Mouse (Mus musculus) left cerebral cortex, adult 2 months (tissue): ENCODE measurements around the gene Cdh13. TPM values are rescaled to one million over a fixed set of nuclear protein-coding genes. Genes with fewer than 3 reads are reported as not detected.
"Not testable (repeated sequence)": the region's sequence is repeated elsewhere in the genome, so short reads cannot be mapped to it uniquely, and the experiment has no call there.

Experiments
- DNase-seq, 2 experiments: peaks; one replicate each; pipeline ENCODE4 v3.0.0; 2021 to 2022; ENCODE audit warnings: low spot score in 2 of 2, mixed read lengths in 1 of 2; ENCODE audit errors: extremely low spot score in 1 of 2
- H3K27ac ChIP-seq: fragments of 200-600 bp; 2 replicates; pipeline ENCODE4 v1.8.1; 2022
- H3K4me3 ChIP-seq: fragments of 200-600 bp; 2 replicates; pipeline ENCODE4 v1.8.1; 2022
- CTCF ChIP-seq: fragments of 200-600 bp; IDR thresholded peaks from 2 replicates; pipeline ENCODE4 v1.8.1; 2022; ENCODE audit warnings: antibody characterized with exemption, mild to moderate bottlenecking, moderate library complexity
- intact Hi-C: fragments of 180-260 bp; cut with DNase I; formaldehyde crosslinking; loops from one replicate; pipeline ENCODE4 v1.15.1; 2025
- total RNA-seq, 2 experiments: library from RNA; stranded (reverse); gene quantifications; 2 replicates each; pipeline ENCODE4 v1.2.3; 2021

Gene Cdh13
- total RNA-seq, 2 experiments from 2014 or later = 69.9 to 74.8 TPM

- TF ChIP-seq CTCF = no peak
- H3K4me3 ChIP-seq = no peak overlapping the region
- DNase-seq = no peak
- intact Hi-C loops = no loop called here
- no peak overlapping the region for H3K27ac ChIP-seq
Measured at GRCm38 (mm10) chr8:119284516-119284915, 1001.0 kb downstream of the Cdh13 start.

GRCm38 (mm10) chr8:119284920-119285319, 1001.4 kb downstream of the Cdh13 start:
- TF ChIP-seq CTCF = no peak
- no peak for DNase-seq
- no peak overlapping the region for H3K27ac ChIP-seq
- intact Hi-C loops = no loop called here
- H3K4me3 ChIP-seq = no peak overlapping the region

GRCm38 (mm10) chr8:119295477-119295876, 1011.9 kb downstream of the Cdh13 start:
- Histone ChIP-seq H3K27ac (no peak overlapping the region), H3K4me3 (no peak overlapping the region)
- intact Hi-C loops = loop anchor here (5.0 kb wide), 1 partner anchor 233 kb away; no protein-coding TSS in a partner anchor
- DNase-seq = no peak
- TF ChIP-seq CTCF = no peak; the same call in none of the 2 replicates

DNA sequence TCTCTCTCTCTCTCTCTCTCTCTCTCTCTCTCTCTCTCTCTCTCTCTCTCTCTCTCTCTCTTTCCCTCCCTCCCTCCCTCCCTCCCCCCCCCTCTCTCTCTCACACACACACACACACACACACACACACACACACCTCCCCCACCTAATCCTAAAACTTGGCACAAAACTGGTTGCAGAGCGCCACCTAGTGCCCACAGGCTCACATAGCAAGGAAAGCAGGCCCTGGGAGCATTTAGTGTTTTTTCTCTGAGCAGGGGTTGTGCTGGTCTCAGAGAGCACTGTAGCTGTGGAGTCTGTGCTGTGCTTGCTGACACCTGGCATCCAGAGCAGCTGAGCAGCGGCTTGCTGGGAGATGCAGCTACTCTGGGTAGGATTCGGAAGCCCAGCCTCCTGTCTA, 1014.2 kb downstream of the Cdh13 start:
- TF ChIP-seq CTCF = peak; percentile 56
- peak; percentile 49 to 54 for DNase-seq
- intact Hi-C loops = loop anchor here (2.0 to 5.0 kb wide), 2 partner anchors 73 to 235 kb away; no protein-coding TSS in a partner anchor
- H3K4me3 ChIP-seq, H3K27ac ChIP-seq: not testable (repeated sequence)

GRCm38 (mm10) chr8:119300335-119300734, 1016.8 kb downstream of the Cdh13 start:
- no peak; the same call in 1 of the 2 replicates for TF ChIP-seq CTCF
- no peak overlapping the region for H3K27ac ChIP-seq
- no peak overlapping the region for H3K4me3 ChIP-seq
- intact Hi-C loops = no loop called here
- DNase-seq = no peak

- H3K27ac ChIP-seq = no peak overlapping the region
- H3K4me3 ChIP-seq = no peak overlapping the region
- intact Hi-C loops = no loop called here
- no peak for DNase-seq
- no peak for TF ChIP-seq CTCF
Measured at GRCm38 (mm10) chr8:119304196-119304595, 1020.7 kb downstream of the Cdh13 start.

GRCm38 (mm10) chr8:119311412-119311811, 1027.9 kb downstream of the Cdh13 start:
- TF ChIP-seq CTCF = peak; percentile 63
- H3K4me3 ChIP-seq = no peak overlapping the region
- no peak overlapping the region for H3K27ac ChIP-seq
- DNase-seq = peak in 1 of 2 experiments; percentile 24
- intact Hi-C loops = loop anchor here (2.0 kb wide), 1 partner anchor 73 kb away; no protein-coding TSS in a partner anchor

- TF ChIP-seq CTCF = no peak
- no peak for DNase-seq
- intact Hi-C loops = no loop called here
- Histone ChIP-seq H3K27ac (no peak overlapping the region), H3K4me3 (no peak overlapping the region)
Measured at GRCm38 (mm10) chr8:119323215-119323614, 1039.7 kb downstream of the Cdh13 start.

DNA sequence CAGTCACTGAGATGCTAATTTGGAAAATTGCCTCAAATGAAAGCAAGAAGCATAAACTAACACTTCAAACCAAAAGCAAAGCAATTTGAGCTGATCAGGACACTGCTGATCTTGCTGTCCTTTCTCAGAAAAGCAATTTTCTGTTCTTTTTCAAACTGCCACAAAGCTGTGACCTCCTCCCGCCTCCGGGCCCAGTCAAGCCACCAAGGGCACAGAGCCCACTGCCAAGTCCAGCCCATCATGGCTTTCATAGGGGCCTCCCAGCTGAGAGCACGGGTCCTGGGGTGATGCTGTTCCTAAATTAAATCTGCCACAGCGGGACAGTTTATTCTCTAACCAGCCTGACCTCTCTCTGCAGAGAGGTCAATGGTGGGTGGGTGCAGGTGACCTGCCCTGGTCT, 1056.0 kb downstream of the Cdh13 start:
- DNase-seq = no peak
- TF ChIP-seq CTCF = no peak
- intact Hi-C loops = no loop called here
- no peak overlapping the region for H3K4me3 ChIP-seq
- no peak overlapping the region for H3K27ac ChIP-seq

GRCm38 (mm10) chr8:119343606-119344005, 1060.1 kb downstream of the Cdh13 start:
- no peak for TF ChIP-seq CTCF
- Histone ChIP-seq H3K4me3 (peak overlapping the region; percentile 98), H3K27ac (peak overlapping the region; percentile 68)
- intact Hi-C loops = no loop called here
- no peak for DNase-seq

DNA sequence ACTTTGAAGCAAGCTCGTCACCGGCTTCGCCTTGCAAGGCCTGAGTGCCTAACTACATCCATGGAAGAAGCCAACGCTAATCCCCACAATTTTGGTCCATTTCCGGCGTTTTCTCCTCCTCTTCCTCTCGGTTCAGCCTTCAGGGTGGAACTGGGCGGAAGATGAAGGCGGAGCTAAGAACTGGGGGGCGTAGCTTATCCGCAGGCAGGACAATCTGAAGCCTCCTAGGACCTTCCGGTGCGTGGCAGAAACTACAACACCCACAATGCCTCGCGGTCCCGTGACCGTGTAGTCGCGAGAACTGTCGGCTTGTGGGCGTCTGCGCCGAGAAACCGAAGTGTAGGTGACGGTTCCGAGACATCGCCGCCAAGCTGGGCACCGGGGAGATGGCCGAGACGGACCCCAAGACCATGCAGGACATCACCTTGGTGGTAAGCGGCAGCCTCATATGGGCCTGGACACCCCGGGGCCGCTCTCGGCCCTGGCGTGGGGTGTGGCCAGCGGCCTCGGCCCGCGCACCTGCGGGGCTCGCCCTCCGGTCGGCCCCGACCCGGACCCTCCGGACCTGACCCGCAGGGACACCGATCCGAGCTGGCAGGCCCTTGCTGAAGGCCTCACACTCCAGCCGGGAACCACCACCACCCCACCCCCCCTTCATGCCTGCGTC, 1060.8 kb downstream of the Cdh13 start, which contains the start of gene Hsbp1:
Gene Hsbp1 (plus strand): TSS at position 299 of the 667 bp plus-strand sequence.
- H3K4me3 ChIP-seq = peak within 1 kb of the TSS; percentile 98
- intact Hi-C loops = no loop called here
- no peak for TF ChIP-seq CTCF
- DNase-seq = peak; percentile 96
- peak within 1 kb of the TSS; percentile 95 for H3K27ac ChIP-seq

DNA sequence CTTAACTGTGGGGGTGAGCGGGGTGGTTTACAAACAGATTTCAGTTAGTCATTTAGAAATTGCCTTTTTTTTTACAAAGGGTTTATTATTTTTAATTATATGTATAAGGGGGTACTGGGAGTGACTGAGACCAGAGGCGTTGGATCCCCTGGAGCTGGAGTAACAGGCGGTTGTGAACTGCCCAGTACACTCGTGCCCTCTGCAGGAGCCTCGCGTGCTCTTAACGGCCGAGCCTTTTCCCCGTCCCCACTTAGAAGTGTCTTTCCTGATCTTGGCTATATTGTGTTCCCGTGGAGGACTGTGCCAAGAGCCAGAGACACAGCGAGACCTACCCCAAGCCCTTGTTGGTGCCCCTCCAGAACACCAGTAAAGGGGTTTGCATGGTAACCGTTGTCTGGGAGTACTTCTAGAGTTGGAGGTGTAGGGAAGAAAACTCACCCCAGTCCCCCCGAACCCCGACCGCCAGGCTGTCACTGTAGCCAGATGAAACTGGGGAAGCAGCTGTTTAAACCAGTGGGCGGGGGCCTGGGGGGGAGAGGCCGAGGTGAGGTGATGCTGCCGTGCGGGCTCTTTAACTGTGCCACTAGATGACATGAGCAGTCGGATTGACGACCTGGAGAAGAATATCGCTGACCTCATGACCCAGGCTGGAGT, 1061.6 kb downstream of the Cdh13 start:
- Histone ChIP-seq H3K27ac (peak overlapping the region; percentile 95; the same call in 1 of the 2 replicates), H3K4me3 (peak overlapping the region; percentile 98)
- intact Hi-C loops = no loop called here
- no peak; the same call in 1 of the 2 replicates for TF ChIP-seq CTCF
- no peak for DNase-seq

DNA sequence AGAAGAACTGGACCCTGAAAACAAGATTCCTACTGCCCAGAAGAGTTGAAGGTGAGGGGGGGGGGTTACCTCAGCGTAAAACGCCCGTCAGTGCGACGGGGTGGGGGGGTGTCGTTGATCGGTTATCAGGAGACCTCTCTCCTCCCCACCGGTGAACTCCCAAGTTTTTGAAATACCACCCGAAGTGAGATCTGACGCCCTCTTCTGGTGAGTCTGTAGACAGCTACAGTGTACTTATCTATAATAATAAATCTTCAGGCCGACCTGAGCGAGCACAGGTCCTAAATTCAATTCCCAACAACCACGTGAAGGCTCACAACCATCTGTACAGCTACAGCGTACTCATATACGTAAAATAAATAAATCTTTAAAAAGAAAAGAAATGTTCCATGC, 1062.1 kb downstream of the Cdh13 start:
- Histone ChIP-seq H3K4me3 (no peak overlapping the region), H3K27ac (no peak overlapping the region)
- intact Hi-C loops = no loop called here
- DNase-seq = no peak
- TF ChIP-seq CTCF = peak; percentile 18
